Mouse (Mus musculus) CH12.LX (cell line): ENCODE measurements at regions not wholly inside any gene's neighbourhood (a gene's known extent, or its start where the extent isn't known, plus 50 kb on each side); places are given as distances from the start of the nearest gene placed in this dataset.
"Not testable (repeated sequence)": the region's sequence is repeated elsewhere in the genome, so short reads cannot be mapped to it uniquely, and the experiment has no call there.

Source experiments
- DNase-seq: peaks from one replicate; pipeline ENCODE4 v3.0.0-alpha.2; 2013; ENCODE audit errors: extremely low read depth
- H3K27ac ChIP-seq: 2 replicates; pipeline ENCODE4 v1.5.1; 2012; ENCODE audit warnings: low read depth, mild to moderate bottlenecking, control low read depth, moderate library complexity; ENCODE audit not compliant: insufficient read depth
- H3K27me3 ChIP-seq: replicated peaks from 2 replicates; pipeline ENCODE3; 2012; ENCODE audit warnings: inconsistent platforms
- H3K36me3 ChIP-seq, 2 experiments: replicated peaks in 1 of 2; 2 replicates each; pipeline versions ENCODE3 to v1.6.1; 2012; ENCODE audit warnings: inconsistent platforms in 1 of 2, low read length in 1 of 2, mild to moderate bottlenecking in 1 of 2, mixed read lengths in 1 of 2, moderate library complexity in 1 of 2; ENCODE audit not compliant: control insufficient read depth in 1 of 2, insufficient read depth in 1 of 2
- H3K4me1 ChIP-seq, 2 experiments: 2 replicates each; pipeline ENCODE4 v1.6.1; 2012; ENCODE audit warnings: inconsistent platforms in 1 of 2, moderate library complexity in 1 of 2; ENCODE audit not compliant: insufficient read depth in 2 of 2, control insufficient read depth in 1 of 2
- H3K4me2 ChIP-seq: 2 replicates; pipeline ENCODE4 v1.6.1; 2012; ENCODE audit warnings: low read depth, mild to moderate bottlenecking, control low read depth; ENCODE audit not compliant: poor library complexity, insufficient read depth, severe bottlenecking
- H3K4me3 ChIP-seq, 3 experiments: fragments of 150-350 bp in 1 of 3; sonication (generic) in 1 of 3; replicated peaks in 1 of 3; 2 replicates each; pipeline versions ENCODE3 to v1.5.1; 2011 to 2012; ENCODE audit warnings: low read depth in 2 of 3, low read length in 2 of 3, mild to moderate bottlenecking in 2 of 3, moderate library complexity in 2 of 3, control low read depth in 1 of 3, improper control_type of control experiment in 1 of 3, inconsistent platforms in 1 of 3, mixed read lengths in 1 of 3; ENCODE audit not compliant: poor library complexity in 1 of 3
- H3K79me2 ChIP-seq: replicated peaks from 2 replicates; pipeline ENCODE4 v1.6.1; 2012; ENCODE audit warnings: mild to moderate bottlenecking, moderate library complexity; ENCODE audit not compliant: control insufficient read depth, poor library complexity, insufficient read depth, severe bottlenecking; ENCODE audit errors: extremely low read depth
- H3K9ac ChIP-seq: 2 replicates; pipeline ENCODE4 v1.6.1; 2012; ENCODE audit warnings: low read depth, mild to moderate bottlenecking, control low read depth, moderate library complexity; ENCODE audit not compliant: insufficient read depth
- H3K9me3 ChIP-seq: replicated peaks from 2 replicates; pipeline ENCODE3; 2012; ENCODE audit warnings: low read length, inconsistent platforms, mixed read lengths
- BHLHE40 ChIP-seq: IDR thresholded peaks from 2 replicates; pipeline ENCODE4 v1.6.1; 2011; ENCODE audit warnings: mild to moderate bottlenecking, low read depth, low read length, improper control_type of control experiment
- CHD1 ChIP-seq: IDR thresholded peaks from 2 replicates; pipeline ENCODE4 v1.6.1; 2012; ENCODE audit warnings: low read depth, low read length, improper control_type of control experiment, inconsistent platforms
- CHD2 ChIP-seq: IDR thresholded peaks from 2 replicates; pipeline ENCODE4 v1.6.1; 2011; ENCODE audit warnings: low read length, improper control_type of control experiment
- ELF1 ChIP-seq: IDR thresholded peaks from 2 replicates; pipeline ENCODE4 v1.6.1; 2014; ENCODE audit warnings: low read depth, mild to moderate bottlenecking, inconsistent platforms, low read length, improper control_type of control experiment
- ETS1 ChIP-seq: conservative IDR thresholded peaks from 2 replicates; pipeline ENCODE4 v1.6.1; 2012; ENCODE audit warnings: low read depth, mild to moderate bottlenecking, inconsistent platforms, low read length, improper control_type of control experiment, moderate library complexity
- GABPA ChIP-seq: IDR thresholded peaks from 2 replicates; pipeline ENCODE4 v1.6.1; 2012; ENCODE audit warnings: low read depth, low read length, improper control_type of control experiment, inconsistent platforms; ENCODE audit not compliant: insufficient replicate concordance
- KAT2A ChIP-seq: IDR thresholded peaks from 2 replicates; pipeline ENCODE4 v1.6.1; 2012; ENCODE audit warnings: low read length, improper control_type of control experiment, inconsistent platforms; ENCODE audit not compliant: insufficient replicate concordance
- MAX ChIP-seq: IDR thresholded peaks from 2 replicates; pipeline ENCODE4 v1.6.1; 2011; ENCODE audit warnings: low read length, improper control_type of control experiment
- MEF2A ChIP-seq: IDR thresholded peaks from 2 replicates; pipeline ENCODE4 v1.6.1; 2014; ENCODE audit warnings: low read depth, mild to moderate bottlenecking, inconsistent platforms, low read length, improper control_type of control experiment, borderline replicate concordance
- PAX5 ChIP-seq: IDR thresholded peaks from 2 replicates; pipeline ENCODE4 v1.6.1; 2012; ENCODE audit warnings: low read length, inconsistent platforms, mixed read lengths
- POLR2A ChIP-seq: IDR thresholded peaks from 2 replicates; pipeline ENCODE4 v1.6.1; 2011; ENCODE audit warnings: low read depth, mild to moderate bottlenecking, improper control_type of control experiment, low read length
- UBTF ChIP-seq: IDR thresholded peaks from 2 replicates; pipeline ENCODE4 v1.6.1; 2012; ENCODE audit warnings: low read depth, mild to moderate bottlenecking, inconsistent platforms, low read length, improper control_type of control experiment, moderate library complexity
- ZC3H11A ChIP-seq: IDR thresholded peaks from 2 replicates; pipeline ENCODE4 v1.6.1; 2012; ENCODE audit warnings: low read depth, mild to moderate bottlenecking, inconsistent platforms, low read length, improper control_type of control experiment
- dilution Hi-C: fragments of 300-500 bp; cut with MboI; formaldehyde crosslinking; loops from 2 replicates; pipeline ENCODE4 v1.14.3; 2020; ENCODE audit warnings: low sequenced_read_pairs; ENCODE audit not compliant: extremely low pct_unique_long_range_greater_than_20kb, extremely low pct_ligation_motif_present
- in situ Hi-C: fragments of 300-500 bp; cut with MboI; formaldehyde crosslinking; loops from 3 replicates; pipeline ENCODE4 v1.14.3; 2019; ENCODE audit warnings: low sequenced_read_pairs, low pct_ligation_motif_present, low pct_unique_long_range_greater_than_20kb, mixed read lengths

- no peaks in the 10 kb centered on the region for H3K36me3 ChIP-seq
- peaks cover 2% of the 10 kb centered on the region for H3K27me3 ChIP-seq
- DNase-seq = no peak
- no peak overlapping the region for H3K4me2 ChIP-seq
- in situ Hi-C loops (no loop called here), dilution Hi-C loops (no loop called here)
- no peaks in the 10 kb centered on the region for H3K79me2 ChIP-seq
- no peaks in the 10 kb centered on the region for H3K9me3 ChIP-seq
- H3K4me1 ChIP-seq = no peaks in the 10 kb centered on the region
- TF ChIP-seq BHLHE40 (no peak), ELF1 (no peak), KAT2A (no peak), PAX5 (no peak), ETS1 (no peak), ZC3H11A (no peak), MAX (no peak), UBTF (no peak), POLR2A (no peak), MEF2A (no peak), GABPA (no peak), CHD2 (no peak), CHD1 (no peak)
- H3K9ac ChIP-seq = no peak overlapping the region
- H3K27ac ChIP-seq = no peak overlapping the region
- H3K4me3 ChIP-seq = no peak overlapping the region
Observed at GRCm38 (mm10) chr11:121894801-121895200, 64.8 kb downstream of the Ptchd3 start.

DNA sequence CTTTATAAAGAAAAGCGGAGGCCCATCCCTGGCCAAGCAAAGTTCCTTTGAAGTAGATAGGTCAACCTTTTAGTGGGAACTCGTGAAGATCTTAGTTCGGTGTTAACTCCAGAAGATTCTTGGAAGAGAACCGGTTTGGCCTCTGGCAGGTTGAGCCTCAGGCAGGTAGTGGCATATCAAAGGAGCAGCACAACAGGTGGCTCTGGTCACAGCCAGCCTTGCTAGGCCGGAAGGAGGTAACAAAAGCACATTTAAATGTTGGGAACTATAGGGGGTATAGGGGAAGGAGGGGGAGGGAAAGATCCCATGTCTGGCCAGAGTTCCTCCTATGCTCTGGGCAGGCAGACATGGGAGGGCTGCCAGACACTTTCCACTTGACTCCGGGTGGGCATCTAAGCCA is 74.3 kb downstream of the Ptchd3 start:
- in situ Hi-C loops, H3K36me3 ChIP-seq, H3K27ac ChIP-seq, H3K9ac ChIP-seq, H3K4me2 ChIP-seq, H3K4me1 ChIP-seq, H3K79me2 ChIP-seq, H3K9me3 ChIP-seq, H3K27me3 ChIP-seq, DNase-seq, dilution Hi-C loops, H3K4me3 ChIP-seq: not testable (repeated sequence)

- H3K4me2 ChIP-seq, H3K27me3 ChIP-seq, H3K27ac ChIP-seq, H3K79me2 ChIP-seq, H3K4me3 ChIP-seq, H3K9me3 ChIP-seq, dilution Hi-C loops, H3K9ac ChIP-seq, DNase-seq, H3K36me3 ChIP-seq, H3K4me1 ChIP-seq, in situ Hi-C loops: not testable (repeated sequence)
Observed at GRCm38 (mm10) chr11:121924631-121925030, 94.6 kb downstream of the Ptchd3 start.

- H3K27me3 ChIP-seq, H3K79me2 ChIP-seq, H3K4me3 ChIP-seq, H3K9me3 ChIP-seq, H3K27ac ChIP-seq, H3K4me1 ChIP-seq, dilution Hi-C loops, H3K4me2 ChIP-seq, DNase-seq, in situ Hi-C loops, H3K36me3 ChIP-seq, H3K9ac ChIP-seq: not testable (repeated sequence)
Observed at GRCm38 (mm10) chr11:121925043-121925442, 95.0 kb downstream of the Ptchd3 start.

GRCm38 (mm10) chr11:121951726-121952125 is 121.7 kb downstream of the Ptchd3 start:
- dilution Hi-C loops, H3K9me3 ChIP-seq, H3K79me2 ChIP-seq, H3K4me3 ChIP-seq, H3K27me3 ChIP-seq, in situ Hi-C loops, H3K36me3 ChIP-seq, DNase-seq, H3K27ac ChIP-seq, H3K9ac ChIP-seq, H3K4me2 ChIP-seq, H3K4me1 ChIP-seq: not testable (repeated sequence)
